Mouse (Mus musculus): ENCODE results near the gene Gdpd5.

Gene Gdpd5

DNA sequence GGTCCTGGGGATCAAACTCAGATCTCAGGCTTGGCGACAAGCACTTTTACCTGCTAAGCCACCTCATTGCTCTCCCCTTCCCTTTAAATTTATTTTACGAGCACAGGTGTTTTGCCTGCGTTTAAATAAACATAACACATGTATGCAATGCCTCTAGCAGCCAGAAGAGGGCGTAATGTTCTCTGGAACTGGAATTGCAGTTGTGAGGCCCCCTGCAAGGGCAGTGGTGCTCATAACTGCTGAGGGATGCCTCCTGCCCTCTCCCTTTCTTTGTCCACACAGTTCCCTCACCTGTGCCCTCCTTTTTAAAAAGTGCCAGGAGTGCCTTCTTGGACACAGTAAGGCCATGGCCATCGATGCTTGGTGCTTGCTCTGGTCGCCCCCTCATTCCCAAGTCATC is 62.8 kb downstream of the Gdpd5 start:
- DNase-seq (ENCODE audit: low spot score), result no peak

DNA sequence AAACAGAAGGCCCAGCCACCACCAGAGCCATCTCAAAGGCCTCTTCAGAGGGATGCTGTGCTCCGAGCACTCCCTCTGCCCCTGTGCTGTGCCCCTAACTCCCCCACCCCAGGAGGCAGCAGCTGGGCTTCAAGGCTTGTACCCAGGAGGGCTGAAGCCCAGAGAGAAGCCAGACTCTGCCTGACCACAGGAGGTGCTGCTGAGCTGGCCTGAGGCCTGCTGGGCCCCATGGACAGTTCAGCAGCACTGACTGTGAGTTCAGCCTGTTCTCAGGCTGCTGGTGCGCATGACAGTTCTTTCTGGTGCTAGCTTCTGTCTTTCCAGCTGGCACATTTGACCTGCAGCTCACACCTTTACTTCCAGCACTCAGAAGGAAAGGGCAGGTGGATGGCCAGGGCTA is 64.6 kb downstream of the Gdpd5 start:
- DNase-seq (ENCODE audit: low spot score), result no peak

DNA sequence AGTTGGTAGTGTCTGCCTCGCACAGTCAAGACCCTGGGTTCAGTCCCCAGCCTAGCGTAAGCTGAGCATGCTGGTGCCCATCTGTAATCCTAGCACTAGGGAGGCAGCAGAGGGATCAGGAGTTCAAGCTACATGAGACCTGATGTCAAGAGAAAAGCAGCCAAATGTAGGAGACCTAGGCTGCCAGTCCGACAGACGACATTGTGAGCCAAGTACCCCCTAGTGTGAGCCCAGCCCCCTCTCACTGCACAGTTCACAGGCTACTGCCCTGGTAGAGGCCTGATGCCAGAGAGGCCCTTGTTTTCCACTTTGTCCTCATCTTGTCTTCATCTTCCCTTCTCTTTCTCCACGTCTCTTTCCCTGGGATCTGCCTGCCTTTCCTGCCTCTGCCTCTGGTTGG is 66.1 kb downstream of the Gdpd5 start:
- no peak for DNase-seq (ENCODE audit: low spot score)

- no peak for DNase-seq (ENCODE audit: low spot score)
Observed at GRCm38 (mm10) chr7:99448619-99449018, 67.4 kb downstream of the Gdpd5 start.

DNA sequence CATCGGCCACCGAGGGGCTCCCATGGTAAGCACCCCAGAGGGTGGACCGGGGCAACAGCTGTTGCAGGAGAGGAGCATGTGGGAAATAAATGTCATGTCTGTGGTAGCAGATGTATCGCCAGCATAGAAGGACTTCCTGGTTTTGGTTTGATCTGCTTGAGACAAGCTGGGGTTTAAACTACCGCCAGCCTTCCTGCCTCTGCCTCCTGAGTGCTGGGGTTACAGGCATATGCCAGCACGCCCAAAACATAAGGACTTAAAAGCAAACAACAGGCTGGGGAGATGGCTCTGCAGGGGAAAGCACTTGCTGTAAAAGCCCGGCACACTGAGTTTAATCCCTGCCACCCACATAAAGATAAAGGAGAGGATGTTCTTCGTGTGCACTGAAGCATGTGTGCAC is 67.8 kb downstream of the Gdpd5 start:
- no peak for DNase-seq (ENCODE audit: low spot score)

DNA sequence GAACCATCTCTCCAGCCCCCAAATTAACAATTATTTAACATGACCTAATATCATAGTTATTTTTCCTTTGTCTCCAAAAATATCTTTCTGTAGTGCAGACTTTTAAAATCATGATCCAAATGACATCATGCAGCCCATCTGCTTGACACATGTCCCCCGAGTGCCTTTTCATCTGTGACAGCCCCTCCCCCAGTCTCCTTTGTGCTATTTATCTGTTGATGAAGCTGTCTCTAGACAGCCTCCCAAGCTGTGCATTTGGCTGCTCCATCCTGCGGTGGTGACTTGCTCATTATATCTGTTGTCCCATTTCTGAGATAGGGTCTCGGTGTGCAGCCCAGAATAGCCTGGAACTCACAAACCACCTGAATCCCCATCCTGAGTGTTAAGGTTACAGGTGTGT is 68.5 kb downstream of the Gdpd5 start:
- no peak for DNase-seq (ENCODE audit: low spot score)

DNA sequence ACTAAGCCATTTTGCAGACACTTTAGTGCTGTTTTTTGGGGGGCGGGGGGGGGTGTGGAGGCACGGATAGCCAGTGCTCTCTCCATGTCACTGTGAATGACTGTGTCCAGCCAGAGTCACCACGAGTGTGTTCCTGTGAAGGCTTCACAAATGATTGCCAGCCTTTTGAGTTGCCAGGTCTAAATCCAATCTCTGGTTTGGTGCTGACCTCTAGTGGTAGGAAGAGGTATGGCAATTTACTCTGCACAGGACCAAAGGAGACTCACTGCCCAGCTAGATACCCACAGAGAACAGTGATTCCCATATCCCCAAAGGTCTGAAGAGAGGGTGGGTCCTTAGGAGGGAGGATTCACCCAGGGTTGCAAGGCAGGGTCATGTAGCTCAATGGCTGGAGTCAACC is 69.5 kb downstream of the Gdpd5 start:
- DNase-seq (ENCODE audit: low spot score), result peak; percentile 35

GRCm38 (mm10) chr7:99452859-99453258 is 71.6 kb downstream of the Gdpd5 start:
- DNase-seq (ENCODE audit: low spot score), result no peak

DNA sequence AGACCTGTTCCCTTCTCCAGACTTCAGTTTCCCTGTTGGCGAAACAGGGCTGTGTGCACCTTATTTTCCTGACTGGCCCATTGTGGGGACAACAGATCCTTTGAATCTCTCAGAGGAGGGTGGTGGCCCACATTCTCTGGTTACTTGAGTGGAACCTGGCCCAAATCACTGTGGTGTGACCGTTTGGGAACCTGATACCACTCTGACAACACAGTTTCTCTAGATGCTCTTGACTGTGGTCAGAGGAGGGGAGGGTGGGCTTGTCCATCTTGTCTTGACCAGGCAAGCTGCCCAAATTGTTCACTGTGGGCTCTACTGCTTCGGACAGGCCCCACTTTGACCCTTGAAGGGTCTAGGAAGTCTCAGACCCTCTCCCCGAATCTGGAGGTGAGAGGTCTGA is 72.8 kb downstream of the Gdpd5 start:
- DNase-seq (ENCODE audit: low spot score), result no peak

GRCm38 (mm10) chr7:99458849-99459248 is 77.6 kb downstream of the Gdpd5 start:
- DNase-seq (ENCODE audit: low spot score), result no peak

DNA sequence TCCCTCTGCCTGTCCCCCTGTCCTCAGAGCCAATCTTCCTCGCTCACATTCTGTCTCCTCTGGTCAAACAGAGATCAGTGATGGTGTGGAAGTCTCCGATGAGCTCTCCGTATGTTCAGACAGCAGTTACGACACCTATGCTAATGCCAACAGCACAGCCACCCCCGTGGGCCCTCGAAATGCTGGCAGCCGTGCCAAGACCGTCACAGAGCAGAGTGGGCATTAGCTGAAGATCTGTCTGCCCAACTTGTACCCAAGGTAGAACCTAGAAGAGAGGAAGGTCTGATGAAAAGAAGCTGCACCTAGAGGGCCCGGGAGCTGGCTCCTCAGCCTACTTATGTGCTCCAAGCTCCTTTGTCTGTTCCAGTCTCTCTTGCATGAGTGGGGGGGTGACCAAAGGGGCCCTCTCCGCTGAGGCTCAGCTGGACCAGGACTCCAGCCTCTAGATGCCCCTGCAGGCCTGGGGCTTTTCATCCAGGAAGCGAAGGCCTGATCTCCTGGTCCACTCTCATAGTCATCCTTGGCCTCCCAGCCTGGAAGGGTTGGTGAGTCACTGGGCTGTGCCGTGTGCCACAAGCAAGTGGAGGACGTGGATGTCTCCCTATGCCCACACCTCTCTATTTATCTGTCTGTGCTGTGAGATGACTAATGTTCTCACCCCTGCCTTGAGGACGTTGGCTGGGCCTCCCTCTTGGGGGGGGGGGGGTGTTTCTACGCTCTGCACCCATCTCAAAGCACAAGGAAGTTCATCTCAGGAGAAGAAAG is 78.9 kb downstream of the Gdpd5 start:
- DNase-seq (ENCODE audit: low spot score), result no peak

GRCm38 (mm10) chr7:99463120-99463519 is 81.9 kb downstream of the Gdpd5 start:
- DNase-seq (ENCODE audit: low spot score), result no peak

GRCm38 (mm10) chr7:99465811-99466210 is 84.6 kb downstream of the Gdpd5 start, which contains the start of gene Klhl35:
Gene Klhl35, plus strand, starts transcription at chr7:99466004.
- no peak for DNase-seq (ENCODE audit: low spot score)

GRCm38 (mm10) chr7:99467916-99468282 is 86.7 kb downstream of the Gdpd5 start:
- DNase-seq (ENCODE audit: low spot score), result no peak

DNA sequence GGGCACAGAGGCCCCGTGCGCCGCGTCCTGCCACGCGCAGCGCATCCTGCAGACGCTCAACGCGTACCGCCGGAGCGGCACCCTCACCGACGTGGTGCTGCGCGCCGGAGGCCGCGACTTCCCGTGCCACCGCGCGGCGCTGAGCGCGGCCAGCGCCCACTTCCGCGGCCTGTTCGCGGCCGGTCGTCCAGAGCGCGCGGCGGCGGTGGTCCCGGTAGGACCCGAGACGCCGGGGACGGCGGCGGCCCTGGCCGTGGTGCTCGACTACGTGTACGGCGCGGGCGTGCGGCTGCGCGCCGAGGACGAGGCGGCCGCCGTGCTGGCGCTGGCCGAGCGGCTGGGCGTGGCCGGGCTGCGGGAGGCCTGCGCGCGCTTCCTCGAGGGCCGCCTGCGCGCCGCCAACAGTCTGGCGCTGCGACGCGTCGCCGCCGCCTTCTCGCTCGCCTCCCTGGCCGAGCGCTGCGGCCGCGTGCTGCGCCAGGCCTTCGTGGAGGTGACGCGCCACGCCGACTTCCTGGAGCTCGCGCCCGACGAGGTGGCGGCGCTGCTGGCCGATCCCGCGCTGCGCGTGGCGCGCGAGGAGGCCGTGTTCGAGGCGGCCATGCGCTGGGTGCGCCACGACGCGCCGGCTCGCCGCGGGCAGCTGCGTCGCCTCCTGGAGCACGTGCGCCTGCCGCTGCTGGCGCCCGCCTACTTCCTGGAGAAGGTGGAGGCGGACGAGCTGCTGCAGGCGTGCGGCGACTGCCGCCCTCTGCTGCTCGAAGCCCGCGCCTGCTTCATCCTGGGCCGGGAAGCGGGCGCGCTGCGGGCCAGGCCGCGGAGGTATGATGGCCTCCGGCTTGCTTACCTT is 87.3 kb downstream of the Gdpd5 start:
- peak; percentile 37 for DNase-seq (ENCODE audit: low spot score)

DNA sequence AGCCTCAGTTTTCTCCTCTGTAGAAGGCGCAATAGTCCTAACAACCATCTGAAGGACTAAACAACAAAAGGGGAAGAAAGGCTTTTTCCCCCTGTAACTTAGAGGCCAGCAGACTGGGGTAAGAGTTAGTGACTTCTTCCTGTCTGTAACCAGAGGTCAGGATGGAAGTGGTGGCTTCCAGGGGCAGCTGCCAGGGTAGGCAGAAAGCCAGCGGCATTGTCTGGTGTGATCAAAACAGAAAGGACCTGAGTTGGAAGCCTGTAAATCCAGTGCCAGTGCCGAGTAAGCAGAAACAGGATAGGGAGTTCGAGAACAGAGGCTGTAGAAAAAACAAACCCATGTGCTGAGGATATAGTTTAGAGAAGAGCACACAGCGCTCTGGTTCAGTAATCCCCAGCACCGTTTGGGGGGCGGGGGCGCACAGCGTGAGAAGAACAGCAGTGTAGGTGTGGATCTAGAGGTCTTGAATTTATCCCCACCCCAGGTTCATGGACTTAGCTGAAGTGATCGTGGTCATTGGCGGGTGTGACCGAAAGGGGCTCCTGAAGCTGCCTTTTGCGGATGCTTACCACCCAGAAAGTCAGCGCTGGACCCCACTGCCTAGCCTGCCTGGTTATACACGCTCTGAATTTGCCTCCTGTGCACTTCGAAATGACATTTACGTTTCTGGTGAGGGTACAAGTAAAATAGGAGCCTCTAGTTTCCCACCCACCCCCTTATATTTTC is 88.6 kb downstream of the Gdpd5 start:
- no peak for DNase-seq (ENCODE audit: low spot score)

- no peak for DNase-seq (ENCODE audit: low spot score)
Observed at GRCm38 (mm10) chr7:99471578-99471977, 90.4 kb downstream of the Gdpd5 start.

DNA sequence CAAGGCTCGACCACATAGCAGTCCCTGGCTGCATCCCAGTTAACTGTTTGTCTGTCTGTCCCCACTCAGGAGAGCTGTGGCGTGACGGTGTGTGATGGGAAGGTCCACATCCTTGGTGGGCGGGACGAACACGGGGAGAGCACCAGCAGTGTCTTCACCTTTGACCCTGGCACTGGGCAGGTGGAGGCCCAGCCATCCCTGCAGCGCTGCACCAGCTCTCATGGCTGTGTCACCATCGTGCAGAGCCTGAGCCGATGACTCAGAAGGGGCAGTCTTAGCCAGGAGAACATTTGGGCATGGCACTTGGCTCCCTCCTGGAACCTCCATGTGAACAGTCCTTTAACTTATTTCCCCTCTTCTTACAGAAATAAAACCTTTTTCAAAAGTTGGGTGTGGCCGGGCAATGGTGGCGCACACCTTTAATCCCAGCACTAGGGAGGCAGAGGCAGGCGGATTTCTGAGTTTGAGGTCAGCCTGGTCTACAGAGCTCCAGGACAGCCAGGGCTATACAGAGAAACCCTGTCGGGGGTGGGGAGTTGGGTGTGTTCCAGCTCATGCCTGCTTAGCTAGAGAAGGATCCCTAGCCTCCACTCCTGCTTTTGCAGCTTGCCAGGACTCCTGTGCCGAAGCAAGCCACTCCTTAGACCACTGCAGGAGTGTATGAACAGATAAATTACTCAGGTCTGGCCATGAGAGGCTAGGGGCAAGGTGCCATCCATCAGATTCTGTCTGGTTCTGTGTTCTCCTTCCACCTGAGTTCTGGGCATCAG is 92.6 kb downstream of the Gdpd5 start:
- DNase-seq (ENCODE audit: low spot score), result no peak

- DNase-seq (ENCODE audit: low spot score), result peak; percentile 35
Observed at GRCm38 (mm10) chr7:99474836-99475561, 93.8 kb downstream of the Gdpd5 start.

GRCm38 (mm10) chr7:99475562-99475911 is 94.3 kb downstream of the Gdpd5 start:
- no peak for DNase-seq (ENCODE audit: low spot score)

- no peak for DNase-seq (ENCODE audit: low spot score)
Observed at GRCm38 (mm10) chr7:99476558-99477114, 95.4 kb downstream of the Gdpd5 start.

Data from spleen, adult 12 weeks (tissue).